Mouse (Mus musculus) thymus, adult 2 months (tissue): ENCODE measurements around the gene Pttg1ip.

ENCODE experiments used
- CTCF ChIP-seq: fragments of 200-500 bp; IDR thresholded peaks from 2 replicates; pipeline ENCODE4 v1.5.1; 2012; ENCODE audit warnings: mild to moderate bottlenecking, control low read depth, low read length, moderate library complexity, borderline replicate concordance; ENCODE audit not compliant: control insufficient read depth, poor library complexity, insufficient read depth; ENCODE audit errors: extremely low read depth
- POLR2A ChIP-seq: fragments of 200-500 bp; IDR thresholded peaks from 2 replicates; pipeline ENCODE4 v1.6.1; 2012; ENCODE audit warnings: mild to moderate bottlenecking, low read length, control low read depth, moderate library complexity; ENCODE audit not compliant: control insufficient read depth, poor library complexity, insufficient read depth; ENCODE audit errors: extremely low read depth

DNA sequence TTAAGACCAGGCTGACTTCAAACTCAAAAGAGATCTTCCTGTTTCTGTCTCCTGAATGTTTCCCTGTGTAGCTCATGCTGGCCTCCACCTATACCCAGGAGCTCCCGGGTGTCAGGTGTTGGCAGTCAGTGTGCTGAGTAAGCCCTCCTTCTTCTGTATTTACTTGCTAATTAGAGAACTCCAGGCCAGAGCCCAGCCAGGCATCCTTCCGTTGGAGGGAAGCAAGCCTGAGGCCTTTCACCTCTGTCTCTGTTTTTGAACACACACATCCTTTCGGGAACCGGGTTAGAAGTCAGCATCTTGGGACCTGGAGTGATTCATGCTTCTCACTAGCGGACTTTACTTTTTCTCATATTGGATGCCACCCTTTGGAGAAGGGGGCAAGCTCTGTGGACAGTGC, 25.9 kb downstream of the Pttg1ip start:
- no peak for TF ChIP-seq CTCF
- no peak for TF ChIP-seq POLR2A
